Mouse (Mus musculus): ENCODE measurements around the gene Dennd2a.
A peak's percentile ranks its signal among the peaks of the same experiment; 100 is the strongest.
"Not testable (repeated sequence)": the region's sequence is repeated elsewhere in the genome, so short reads cannot be mapped to it uniquely, and the experiment has no call there.

Dennd2a gene

GRCm38 (mm10) chr6:39450580-39450979 is 107.1 kb downstream of the Dennd2a start:
- DNase-seq (ENCODE audit: low read depth): no peak

- DNase-seq (ENCODE audit: low read depth): no peak
Observed at GRCm38 (mm10) chr6:39447429-39448185, 110.1 kb downstream of the Dennd2a start.

- DNase-seq (ENCODE audit: low read depth): no peak
Observed at GRCm38 (mm10) chr6:39445801-39446572, 111.7 kb downstream of the Dennd2a start.

GRCm38 (mm10) chr6:39442786-39443287 is 114.8 kb downstream of the Dennd2a start:
- DNase-seq (ENCODE audit: low read depth): no peak

- DNase-seq (ENCODE audit: low read depth): no peak
Observed at GRCm38 (mm10) chr6:39440207-39440606, 117.5 kb downstream of the Dennd2a start.

GRCm38 (mm10) chr6:39437519-39437918 is 120.1 kb downstream of the Dennd2a start:
- not testable (repeated sequence) for DNase-seq (ENCODE audit: low read depth)

GRCm38 (mm10) chr6:39435875-39436274 is 121.8 kb downstream of the Dennd2a start:
- DNase-seq (ENCODE audit: low read depth): no peak

GRCm38 (mm10) chr6:39434886-39435492 is 122.7 kb downstream of the Dennd2a start:
- DNase-seq (ENCODE audit: low read depth): no peak

GRCm38 (mm10) chr6:39434111-39434885 is 123.4 kb downstream of the Dennd2a start:
- no peak for DNase-seq (ENCODE audit: low read depth)

- no peak for DNase-seq (ENCODE audit: low read depth)
Observed at GRCm38 (mm10) chr6:39433701-39434100, 124.0 kb downstream of the Dennd2a start.

- no peak for DNase-seq (ENCODE audit: low read depth)
Observed at GRCm38 (mm10) chr6:39433174-39433573, 124.5 kb downstream of the Dennd2a start.

GRCm38 (mm10) chr6:39430722-39431121 is 126.9 kb downstream of the Dennd2a start:
- DNase-seq (ENCODE audit: low read depth): no peak

- DNase-seq (ENCODE audit: low read depth): peak; percentile 64
Observed at GRCm38 (mm10) chr6:39429007-39429788, 128.5 kb downstream of the Dennd2a start.

- no peak for DNase-seq (ENCODE audit: low read depth)
Observed at GRCm38 (mm10) chr6:39427276-39428003, 130.2 kb downstream of the Dennd2a start.

- no peak for DNase-seq (ENCODE audit: low read depth)
Observed at GRCm38 (mm10) chr6:39426725-39427124, 130.9 kb downstream of the Dennd2a start.

GRCm38 (mm10) chr6:39425181-39425580 is 132.5 kb downstream of the Dennd2a start:
- DNase-seq (ENCODE audit: low read depth): no peak

- no peak for DNase-seq (ENCODE audit: low read depth)
Observed at GRCm38 (mm10) chr6:39423686-39424085, 134.0 kb downstream of the Dennd2a start.

GRCm38 (mm10) chr6:39423130-39423551 is 134.5 kb downstream of the Dennd2a start:
- DNase-seq (ENCODE audit: low read depth): no peak

- DNase-seq (ENCODE audit: low read depth): no peak
Observed at GRCm38 (mm10) chr6:39420867-39421266, 136.8 kb downstream of the Dennd2a start.

All from c-Kit-positive CD71-positive TER-119-negative erythroid progenitor cells, embryonic 14.5 days (primary cell).